In the genomic region with DNA sequence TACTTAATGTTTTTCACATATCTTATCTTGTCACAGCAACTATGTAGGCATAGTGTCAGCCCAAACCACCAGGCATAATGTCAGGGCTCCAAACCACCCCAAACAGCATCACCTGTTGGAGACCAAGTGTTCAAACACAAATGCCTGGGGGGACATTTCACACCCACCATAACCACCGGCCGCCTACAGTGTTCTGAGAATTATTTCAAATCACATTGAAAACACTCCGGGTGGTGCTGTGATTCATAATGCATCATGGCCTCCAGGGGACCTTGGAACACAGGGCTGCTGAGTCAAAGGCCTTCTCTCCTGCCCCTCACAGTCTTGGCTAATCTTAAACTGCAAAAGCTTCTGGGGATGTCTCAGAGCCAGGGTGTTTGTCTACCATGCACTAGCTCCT, we compare ENCODE assay signal across 13 mouse cellular contexts. TPM values are rescaled to one million over a fixed set of nuclear protein-coding genes. Genes with fewer than 3 reads are reported as not detected.
"Had no signal": no experiment of that assay in that cellular context is flagged by ENCODE, and none has a peak within 500 bp of the region (broad histone marks: within the 10 kb centered on the region; RNA-seq: fewer than 3 reads in every experiment).

No protein-coding gene starts in this region.

- H3K9me3 ChIP-seq: limb, embryonic 15.5 days; lung, embryonic 15.5 days had no signal

- DNase-seq: kidney, postnatal 25 days; lung, postnatal 14 days; right cerebral cortex, postnatal 4 days; spleen, adult 18-20 months; thymus, adult 18-20 months; thymus, postnatal 14 days had no signal

- H3K9ac ChIP-seq: limb, embryonic 15.5 days; liver, embryonic 12.5 days; lung, embryonic 15.5 days; midbrain, embryonic 13.5 days had no signal

- H3K4me3 ChIP-seq: left cerebral cortex, adult 2 months; limb, embryonic 15.5 days; liver, embryonic 12.5 days; lung, embryonic 15.5 days; midbrain, embryonic 13.5 days had no signal

- H3K27me3 ChIP-seq: limb, embryonic 15.5 days; lung, embryonic 15.5 days; midbrain, embryonic 13.5 days had no signal

- H3K27ac ChIP-seq: left cerebral cortex, adult 2 months; limb, embryonic 15.5 days; liver, embryonic 12.5 days; lung, embryonic 15.5 days; macrophage; midbrain, embryonic 13.5 days had no signal

- H3K4me1 ChIP-seq: limb, embryonic 15.5 days; liver, embryonic 12.5 days; lung, embryonic 15.5 days; midbrain, embryonic 13.5 days had no signal

- H3K36me3 ChIP-seq: limb, embryonic 15.5 days; liver, embryonic 12.5 days; lung, embryonic 15.5 days; midbrain, embryonic 13.5 days had no signal

- ATAC-seq: liver, embryonic 12.5 days; midbrain, embryonic 13.5 days had no signal

- H3K4me2 ChIP-seq: limb, embryonic 15.5 days; liver, embryonic 12.5 days; lung, embryonic 15.5 days; midbrain, embryonic 13.5 days had no signal

RNA-seq across cellular contexts. Expression of gene Vgf, which starts 10.3 kb away (rescaled TPM):
- polyA plus RNA-seq: limb, embryonic 11.5 days; liver, embryonic 12.5 days; macrophage had no signal

RNA-seq across cellular contexts. Expression of gene Cldn15, which starts 49.5 kb away (rescaled TPM):
- polyA plus RNA-seq: macrophage had no signal
